Mouse (Mus musculus): ENCODE results near the gene Olfr285. TPM values are rescaled to one million over a fixed set of nuclear protein-coding genes. Genes with fewer than 3 reads are reported as not detected.

Olfr285 gene
- not detected in 3 replicates for total RNA-seq (2017)

- no peak for ATAC-seq (replicated peaks; ENCODE audit: insufficient number of reproducible peaks, low FRiP score, low TSS enrichment, poor library complexity, severe bottlenecking)
Observed at GRCm38 (mm10) chr15:98317177-98317724, at the start of gene Olfr285. Gene Olfr285, minus strand, starts transcription at chr15:98317353.

GRCm38 (mm10) chr15:98340887-98341286, 23.7 kb upstream of the Olfr285 start, which contains the start of gene Olfr284:
Gene Olfr284, minus strand, starts transcription at chr15:98340987.
- no peak for ATAC-seq (replicated peaks; ENCODE audit: insufficient number of reproducible peaks, low FRiP score, low TSS enrichment, poor library complexity, severe bottlenecking)

GRCm38 (mm10) chr15:98315703-98316102, 1.4 kb downstream of the Olfr285 start:
- ATAC-seq (replicated peaks; ENCODE audit: insufficient number of reproducible peaks, low FRiP score, low TSS enrichment, poor library complexity, severe bottlenecking): no peak

- no peak for ATAC-seq (replicated peaks; ENCODE audit: insufficient number of reproducible peaks, low FRiP score, low TSS enrichment, poor library complexity, severe bottlenecking)
Observed at GRCm38 (mm10) chr15:98295628-98296551, 21.3 kb downstream of the Olfr285 start, which contains the start of gene Zfp641. Gene Zfp641, minus strand, starts transcription at chr15:98296161.

GRCm38 (mm10) chr15:98293651-98294050, 23.5 kb downstream of the Olfr285 start:
- no peak for ATAC-seq (replicated peaks; ENCODE audit: insufficient number of reproducible peaks, low FRiP score, low TSS enrichment, poor library complexity, severe bottlenecking)

- no peak for ATAC-seq (replicated peaks; ENCODE audit: insufficient number of reproducible peaks, low FRiP score, low TSS enrichment, poor library complexity, severe bottlenecking)
Observed at GRCm38 (mm10) chr15:98288566-98288965, 28.6 kb downstream of the Olfr285 start.

GRCm38 (mm10) chr15:98286418-98286817, 30.7 kb downstream of the Olfr285 start:
- no peak for ATAC-seq (replicated peaks; ENCODE audit: insufficient number of reproducible peaks, low FRiP score, low TSS enrichment, poor library complexity, severe bottlenecking)

Other genes starting within 250 kb of the Olfr285 start
- gene Pfkm, start 224.8 kb downstream of the Olfr285 start, total RNA-seq (2017): 2.6 to 3.4 TPM (median 3.3 TPM) in 3 replicates
- gene Senp1, start 223.6 kb downstream of the Olfr285 start, total RNA-seq (2017): 39.4 to 66.2 TPM (median 59.8 TPM) in 3 replicates
- gene Asb8, start 151.7 kb downstream of the Olfr285 start, total RNA-seq (2017): 21.4 to 28.3 TPM (median 21.7 TPM) in 3 replicates
- not detected in 3 replicates for gene Ccdc184, start 150.2 kb downstream of the Olfr285 start, total RNA-seq (2017)
- gene Olfr288, start 121.8 kb downstream of the Olfr285 start, total RNA-seq (2017): not detected in 3 replicates
- gene Gm44579, start 96.4 kb downstream of the Olfr285 start, total RNA-seq (2017): not detected in 3 replicates
- gene Olfr287, start 96.3 kb downstream of the Olfr285 start, total RNA-seq (2017): not detected in 3 replicates
- gene Olfr286, start 82.9 kb downstream of the Olfr285 start, total RNA-seq (2017): not detected in 3 replicates
- gene H1fnt, start 60.1 kb downstream of the Olfr285 start, total RNA-seq (2017): not detected in 3 replicates
- gene Zfp641, start 21.2 kb downstream of the Olfr285 start, total RNA-seq (2017): not detected in 3 replicates
- gene Olfr284, start 23.6 kb upstream of the Olfr285 start, total RNA-seq (2017): not detected in 3 replicates
- gene Olfr283, start 63.6 kb upstream of the Olfr285 start, total RNA-seq (2017): not detected in 3 replicates
- not detected in 3 replicates for gene Olfr282, start 113.9 kb upstream of the Olfr285 start, total RNA-seq (2017)
- gene Olfr281, start 135.2 kb upstream of the Olfr285 start, total RNA-seq (2017): not detected in 3 replicates
- not detected in 3 replicates for gene OR5BS1P, start 152.5 kb upstream of the Olfr285 start, total RNA-seq (2017)
- not detected in 3 replicates for gene Lalba, start 165.4 kb upstream of the Olfr285 start, total RNA-seq (2017)
- not detected in 3 replicates for gene Olfr279, start 175.0 kb upstream of the Olfr285 start, total RNA-seq (2017)
- 35.4 to 46.2 TPM (median 40.6 TPM) in 3 replicates for gene Kansl2, start 216.9 kb upstream of the Olfr285 start, total RNA-seq (2017)

Measured in monocyte, adult 5-6 weeks (primary cell).